Mouse (Mus musculus): ENCODE measurements around the gene Ntn1. TPM values are rescaled to one million over a fixed set of nuclear protein-coding genes. Genes with fewer than 3 reads are reported as not detected.

Gene Ntn1
- polyA plus RNA-seq, 1 experiment from 2014 or later: 24.8 TPM

DNA sequence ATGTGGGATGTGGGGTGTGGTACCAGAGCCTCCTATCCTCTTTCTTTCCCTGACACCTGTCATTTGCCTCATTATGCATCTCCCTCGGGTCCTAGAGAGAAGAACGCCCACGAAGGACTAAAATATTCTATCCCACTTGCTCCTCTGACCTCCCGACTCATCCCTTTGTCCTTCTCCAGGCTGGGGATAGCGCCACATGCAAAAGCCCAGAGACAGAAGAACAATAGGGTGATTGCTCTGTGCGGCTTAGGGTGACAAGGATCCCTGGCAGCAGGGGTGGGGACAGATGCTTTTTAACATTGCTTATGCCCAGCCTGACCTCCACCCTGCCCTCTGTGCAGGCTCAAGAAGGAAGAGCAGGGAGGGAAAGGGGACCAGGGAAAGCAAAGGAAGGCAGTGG is 152.7 kb downstream of the Ntn1 start:
- H3K36me3 ChIP-seq: no peaks in the 10 kb centered on the region
- H3K4me3 ChIP-seq: no peak overlapping the region
- no peak overlapping the region for H3K27ac ChIP-seq (replicated peaks)
- WGBS: 19% methylated on average over 6 of the region's 6 CpGs
- no peak overlapping the region for H3K9ac ChIP-seq
- ATAC-seq (ENCODE audit: low FRiP score, low read depth): no peak
- no peak overlapping the region for H3K4me2 ChIP-seq
- peaks cover 19% of the 10 kb centered on the region for H3K4me1 ChIP-seq (replicated peaks)
- peaks cover 4% of the 10 kb centered on the region; the same call in 1 of the 2 replicates for H3K27me3 ChIP-seq
- no peaks in the 10 kb centered on the region for H3K9me3 ChIP-seq

DNA sequence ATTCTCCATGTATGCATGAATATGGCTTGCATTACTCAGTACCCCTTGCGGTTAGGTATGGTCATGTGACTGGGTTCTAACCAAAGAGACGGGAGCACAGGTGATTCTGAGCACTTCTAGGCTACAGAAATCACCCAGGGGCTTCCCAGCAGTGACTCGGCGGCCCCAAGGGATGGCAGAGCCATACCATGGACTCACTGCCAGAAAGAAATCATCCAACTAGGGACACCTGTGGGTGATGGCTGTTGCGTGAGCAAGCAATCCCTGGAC is 155.7 kb downstream of the Ntn1 start:
- peak overlapping the region; percentile 50; the same call in 1 of the 2 replicates for H3K27ac ChIP-seq (replicated peaks)
- 75% methylated on average over 5 of the region's 5 CpGs for WGBS

DNA sequence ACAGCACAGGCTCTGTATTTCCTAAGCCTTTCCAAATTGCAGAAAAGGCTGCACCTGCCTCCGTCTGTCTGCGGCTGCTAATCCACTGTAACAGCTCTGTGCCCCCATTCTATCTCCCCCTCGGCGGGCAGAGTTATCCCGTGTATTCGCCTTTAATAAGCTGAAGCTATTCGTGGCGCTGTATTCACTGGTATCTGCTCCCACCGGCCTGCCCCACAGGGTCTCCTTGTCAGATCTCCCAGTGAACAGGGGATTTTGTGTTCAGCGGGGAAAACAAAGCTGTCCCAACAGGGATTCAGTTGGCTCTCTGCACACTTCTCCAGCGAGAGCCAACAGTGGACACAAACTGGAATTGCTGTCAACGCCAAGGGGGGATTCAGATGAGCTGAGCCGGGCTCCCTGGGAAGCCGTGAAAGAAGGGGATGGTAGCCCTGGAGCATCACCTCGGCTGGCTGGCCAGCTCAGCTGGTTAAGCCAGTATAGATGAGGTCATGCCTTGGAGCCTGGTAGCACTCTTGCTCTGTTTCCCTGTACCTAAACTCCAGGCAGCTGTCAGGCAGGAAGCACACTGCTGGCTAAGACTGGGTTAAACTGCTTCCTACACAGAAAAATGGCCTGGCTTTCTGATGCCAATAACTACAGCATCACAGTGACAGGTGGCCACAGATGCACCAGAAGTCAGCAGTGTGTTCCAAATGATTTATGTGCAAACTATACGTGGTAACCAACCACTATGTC is 156.2 kb downstream of the Ntn1 start:
- Histone ChIP-seq H3K4me2 (no peak overlapping the region), H3K27me3 (peaks cover 9% of the 10 kb centered on the region; the same call in 1 of the 2 replicates), H3K9me3 (no peaks in the 10 kb centered on the region), H3K27ac (replicated peaks) (peak overlapping the region; percentile 50; the same call in 1 of the 2 replicates), H3K36me3 (no peaks in the 10 kb centered on the region), H3K4me3 (no peak overlapping the region), H3K9ac (no peak overlapping the region), H3K4me1 (replicated peaks) (peaks cover 25% of the 10 kb centered on the region)
- ATAC-seq (ENCODE audit: low FRiP score, low read depth): peak; percentile 49; the same call in 1 of the 2 replicates
- WGBS: 43% methylated on average over 16 of the region's 16 CpGs

More for the DNA sequence above, 155.7 kb downstream of the Ntn1 start:
- no peaks in the 10 kb centered on the region for H3K9me3 ChIP-seq
- peaks cover 9% of the 10 kb centered on the region; the same call in 1 of the 2 replicates for H3K27me3 ChIP-seq
- no peak overlapping the region for H3K4me2 ChIP-seq
- no peaks in the 10 kb centered on the region for H3K36me3 ChIP-seq
- H3K4me1 ChIP-seq (replicated peaks): peaks cover 20% of the 10 kb centered on the region
- no peak overlapping the region for H3K4me3 ChIP-seq
- ATAC-seq (ENCODE audit: low FRiP score, low read depth): no peak
- no peak overlapping the region for H3K9ac ChIP-seq

- Histone ChIP-seq H3K36me3 (no peaks in the 10 kb centered on the region), H3K4me3 (no peak overlapping the region), H3K9me3 (no peaks in the 10 kb centered on the region), H3K9ac (no peak overlapping the region), H3K4me1 (replicated peaks) (peaks cover 19% of the 10 kb centered on the region), H3K4me2 (no peak overlapping the region), H3K27ac (replicated peaks) (no peak overlapping the region), H3K27me3 (peaks cover 20% of the 10 kb centered on the region; the same call in 1 of the 2 replicates)
- WGBS: 11% methylated on average over 5 of the region's 5 CpGs
- ATAC-seq (ENCODE audit: low FRiP score, low read depth): peak; percentile 9; the same call in 1 of the 2 replicates
Observed at GRCm38 (mm10) chr11:68239756-68240155, 160.9 kb downstream of the Ntn1 start.

DNA sequence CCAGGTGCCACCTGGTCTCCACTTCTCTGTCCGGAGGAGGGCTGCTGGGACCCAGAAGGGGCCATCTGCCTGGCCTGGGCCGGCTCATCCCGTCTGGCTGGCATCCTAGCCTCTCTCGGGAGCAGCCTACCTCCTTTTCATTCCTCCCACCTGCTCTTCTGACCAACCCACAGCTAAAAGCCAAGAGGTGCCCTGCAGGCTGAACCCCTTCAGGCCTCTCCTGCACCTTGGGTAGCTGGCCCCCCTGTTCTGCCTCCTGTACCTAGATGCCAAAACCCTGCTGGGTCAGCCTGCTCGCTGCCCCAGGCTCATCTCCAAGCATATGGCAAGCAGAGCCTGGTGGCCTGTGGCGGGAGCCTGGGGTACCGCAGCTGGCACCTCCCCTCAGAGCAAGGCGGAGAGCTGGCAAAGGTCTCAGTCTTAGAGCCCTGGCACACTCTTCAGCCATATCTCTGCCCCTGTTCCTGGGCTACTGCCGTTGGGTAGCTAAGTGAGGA is 167.1 kb downstream of the Ntn1 start:
- WGBS: 59% methylated on average over 9 of the region's 9 CpGs
- H3K4me2 ChIP-seq: no peak overlapping the region
- H3K9me3 ChIP-seq: no peaks in the 10 kb centered on the region
- peaks cover 20% of the 10 kb centered on the region; the same call in 1 of the 2 replicates for H3K27me3 ChIP-seq
- no peaks in the 10 kb centered on the region for H3K36me3 ChIP-seq
- no peak overlapping the region for H3K27ac ChIP-seq (replicated peaks)
- H3K4me1 ChIP-seq (replicated peaks): peaks cover 11% of the 10 kb centered on the region
- H3K4me3 ChIP-seq: no peak overlapping the region
- no peak overlapping the region for H3K9ac ChIP-seq
- peak; percentile 72 for ATAC-seq (ENCODE audit: low FRiP score, low read depth)

DNA sequence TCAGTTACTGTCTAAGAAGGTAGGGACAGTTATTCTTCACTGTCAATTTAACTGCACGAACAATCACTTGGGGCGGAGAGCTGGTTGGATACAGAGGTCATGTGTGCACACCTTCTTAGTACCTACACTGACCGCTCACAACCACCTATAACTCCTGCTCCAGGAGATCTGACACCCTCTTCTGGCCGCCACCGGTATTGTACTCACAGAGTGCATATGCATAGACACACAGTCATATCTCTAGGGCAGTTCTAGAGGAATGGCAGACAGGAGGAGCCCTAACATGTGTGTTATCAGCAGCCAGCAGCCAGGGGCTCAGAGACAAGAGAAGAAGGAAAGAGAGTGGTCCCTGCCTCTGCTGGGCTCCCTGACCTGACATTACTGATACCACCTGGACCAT is 169.1 kb downstream of the Ntn1 start:
- no peaks in the 10 kb centered on the region for H3K9me3 ChIP-seq
- H3K9ac ChIP-seq: no peak overlapping the region
- no peaks in the 10 kb centered on the region for H3K36me3 ChIP-seq
- 96% methylated on average over 5 of the region's 5 CpGs for WGBS
- H3K4me3 ChIP-seq: no peak overlapping the region
- H3K4me1 ChIP-seq (replicated peaks): peaks cover 12% of the 10 kb centered on the region
- no peak overlapping the region for H3K27ac ChIP-seq (replicated peaks)
- ATAC-seq (ENCODE audit: low FRiP score, low read depth): no peak
- H3K4me2 ChIP-seq: no peak overlapping the region
- H3K27me3 ChIP-seq: peaks cover 9% of the 10 kb centered on the region; the same call in 1 of the 2 replicates

DNA sequence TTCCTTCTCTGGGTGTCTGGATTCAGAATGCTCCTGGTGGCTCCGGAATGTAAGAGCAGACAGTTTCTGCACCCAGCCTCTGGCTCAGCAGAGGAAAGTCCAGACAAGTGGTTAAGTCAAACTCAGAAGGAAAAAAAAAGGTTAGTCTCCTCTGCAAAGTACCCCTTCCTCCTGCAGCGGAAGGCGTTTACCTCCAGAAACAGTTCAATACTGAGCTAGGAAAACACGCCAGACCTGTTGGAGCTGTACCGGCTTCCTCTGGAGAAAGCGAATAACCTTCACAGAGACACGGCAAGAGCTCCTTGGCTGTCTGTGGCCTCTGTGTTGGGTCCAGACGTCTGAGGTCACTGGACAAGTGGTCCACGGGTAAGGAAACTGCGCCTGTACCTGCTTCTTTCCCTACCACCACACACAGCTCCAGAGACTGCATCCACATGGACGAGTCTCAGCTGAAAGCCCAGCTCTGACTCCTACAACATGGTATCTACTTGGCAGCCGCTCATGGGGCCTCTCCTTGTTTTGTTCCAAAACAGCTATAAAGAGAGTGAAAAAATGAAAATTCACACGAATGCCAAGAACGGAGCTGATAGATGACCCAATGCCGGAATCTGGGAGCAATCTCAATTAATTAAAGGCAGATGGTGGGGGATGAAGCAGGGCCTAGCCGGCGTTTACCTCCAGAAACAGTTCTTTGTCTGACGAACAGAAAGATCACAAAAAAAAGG is 171.5 kb downstream of the Ntn1 start:
- peaks cover 15% of the 10 kb centered on the region for H3K4me1 ChIP-seq (replicated peaks)
- H3K4me2 ChIP-seq: no peak overlapping the region
- 48% methylated on average over 18 of the region's 18 CpGs for WGBS
- H3K4me3 ChIP-seq: no peak overlapping the region
- no peak overlapping the region for H3K9ac ChIP-seq
- no peaks in the 10 kb centered on the region for H3K36me3 ChIP-seq
- H3K27me3 ChIP-seq: peaks cover 8% of the 10 kb centered on the region; the same call in 1 of the 2 replicates
- no peaks in the 10 kb centered on the region for H3K9me3 ChIP-seq
- ATAC-seq (ENCODE audit: low FRiP score, low read depth): no peak
- H3K27ac ChIP-seq (replicated peaks): 0 out of 2 replicates have a peak overlapping the region, but pooled peaks have one; percentile 20

DNA sequence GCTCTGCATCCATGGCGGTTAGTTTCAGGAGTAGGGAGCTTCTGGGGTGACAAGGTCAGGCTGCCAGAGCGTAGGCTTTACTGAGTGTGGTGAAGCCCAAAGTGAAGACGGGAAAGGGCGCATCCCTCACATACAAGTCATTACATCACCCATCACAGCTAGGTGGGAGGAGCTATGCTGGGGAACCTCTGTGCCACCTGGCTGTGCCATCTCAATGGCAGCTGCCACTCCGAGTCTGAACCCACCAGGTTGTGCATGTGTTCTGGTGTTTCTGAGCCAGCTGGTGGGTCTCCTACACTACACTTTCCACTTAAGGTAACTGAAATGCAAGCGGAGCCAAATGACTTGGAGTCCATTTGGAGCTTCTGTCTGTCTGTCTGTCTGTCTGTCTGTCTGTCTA is 172.8 kb downstream of the Ntn1 start:
- 83% methylated on average over 6 of the region's 6 CpGs for WGBS
- Histone ChIP-seq H3K4me2 (no peak overlapping the region), H3K4me3 (no peak overlapping the region), H3K27me3 (peaks cover 3% of the 10 kb centered on the region; the same call in 1 of the 2 replicates), H3K27ac (replicated peaks) (no peak overlapping the region), H3K9ac (no peak overlapping the region), H3K4me1 (replicated peaks) (peaks cover 12% of the 10 kb centered on the region), H3K36me3 (no peaks in the 10 kb centered on the region), H3K9me3 (no peaks in the 10 kb centered on the region)
- no peak for ATAC-seq (ENCODE audit: low FRiP score, low read depth)

- no peaks in the 10 kb centered on the region for H3K9me3 ChIP-seq
- ATAC-seq (ENCODE audit: low FRiP score, low read depth): no peak
Observed at GRCm38 (mm10) chr11:68226654-68227057, 174.0 kb downstream of the Ntn1 start.

GRCm38 (mm10) chr11:68223143-68223542 is 177.5 kb downstream of the Ntn1 start:
- Histone ChIP-seq H3K4me1 (replicated peaks) (0 out of 2 replicates have a peak, but pooled peaks cover 5% of the 10 kb centered on the region), H3K9me3 (no peaks in the 10 kb centered on the region), H3K27ac (replicated peaks) (no peak overlapping the region), H3K9ac (no peak overlapping the region), H3K36me3 (no peaks in the 10 kb centered on the region), H3K4me2 (no peak overlapping the region), H3K27me3 (peaks cover 3% of the 10 kb centered on the region; the same call in 1 of the 2 replicates), H3K4me3 (no peak overlapping the region)
- WGBS: 83% methylated on average over 13 of the region's 13 CpGs
- no peak for ATAC-seq (ENCODE audit: low FRiP score, low read depth)

More at GRCm38 (mm10) chr11:68226654-68227057, 174.0 kb downstream of the Ntn1 start:
- no peak overlapping the region for H3K4me2 ChIP-seq
- no peak overlapping the region for H3K27ac ChIP-seq (replicated peaks)
- H3K9ac ChIP-seq: no peak overlapping the region
- 25% methylated on average over 5 of the region's 5 CpGs for WGBS
- H3K4me3 ChIP-seq: no peak overlapping the region
- no peaks in the 10 kb centered on the region for H3K36me3 ChIP-seq
- H3K27me3 ChIP-seq: peaks cover 3% of the 10 kb centered on the region; the same call in 1 of the 2 replicates
- H3K4me1 ChIP-seq (replicated peaks): peaks cover 12% of the 10 kb centered on the region

- WGBS: 87% methylated on average over 7 of the region's 7 CpGs
- Histone ChIP-seq H3K36me3 (no peaks in the 10 kb centered on the region), H3K4me1 (replicated peaks) (0 out of 2 replicates have a peak, but pooled peaks cover 5% of the 10 kb centered on the region), H3K4me2 (no peak overlapping the region), H3K27me3 (peaks cover 3% of the 10 kb centered on the region; the same call in 1 of the 2 replicates), H3K9me3 (no peaks in the 10 kb centered on the region), H3K27ac (replicated peaks) (no peak overlapping the region), H3K9ac (no peak overlapping the region), H3K4me3 (no peak overlapping the region)
- no peak for ATAC-seq (ENCODE audit: low FRiP score, low read depth)
Observed at GRCm38 (mm10) chr11:68222209-68222608, 178.4 kb downstream of the Ntn1 start.

DNA sequence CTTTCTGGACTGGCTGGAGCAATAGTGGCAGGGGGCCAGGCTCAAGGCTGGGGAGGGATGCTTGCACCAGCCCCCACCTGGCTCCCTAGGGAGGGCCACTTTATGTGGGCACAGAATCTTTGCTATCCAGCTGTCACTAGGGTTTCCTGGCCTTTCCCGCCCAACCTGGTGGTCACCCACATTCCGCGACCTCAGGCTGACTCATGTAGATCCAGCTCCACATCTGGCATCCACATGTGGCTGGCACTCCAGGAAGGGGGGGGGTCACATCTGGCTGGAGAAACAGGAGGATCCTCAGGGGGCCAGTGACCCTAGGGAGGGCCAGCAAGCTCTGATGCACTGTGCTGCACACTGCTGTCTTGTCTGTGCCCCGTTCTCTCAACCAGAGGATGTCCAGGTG is 179.9 kb downstream of the Ntn1 start:
- ATAC-seq (ENCODE audit: low FRiP score, low read depth): no peak
- 99% methylated on average over 4 of the region's 4 CpGs for WGBS
- Histone ChIP-seq H3K4me1 (replicated peaks) (peaks cover 14% of the 10 kb centered on the region), H3K9ac (no peak overlapping the region), H3K4me3 (no peak overlapping the region), H3K9me3 (no peaks in the 10 kb centered on the region), H3K4me2 (no peak overlapping the region), H3K36me3 (no peaks in the 10 kb centered on the region), H3K27me3 (no peaks in the 10 kb centered on the region), H3K27ac (replicated peaks) (no peak overlapping the region)
